Mouse (Mus musculus): ENCODE results near the gene Trappc1. TPM values are rescaled to one million over a fixed set of nuclear protein-coding genes. Genes with fewer than 3 reads are reported as not detected.

Gene Trappc1
- polyA plus RNA-seq, 1 experiment from 2014 or later = 171 TPM

DNA sequence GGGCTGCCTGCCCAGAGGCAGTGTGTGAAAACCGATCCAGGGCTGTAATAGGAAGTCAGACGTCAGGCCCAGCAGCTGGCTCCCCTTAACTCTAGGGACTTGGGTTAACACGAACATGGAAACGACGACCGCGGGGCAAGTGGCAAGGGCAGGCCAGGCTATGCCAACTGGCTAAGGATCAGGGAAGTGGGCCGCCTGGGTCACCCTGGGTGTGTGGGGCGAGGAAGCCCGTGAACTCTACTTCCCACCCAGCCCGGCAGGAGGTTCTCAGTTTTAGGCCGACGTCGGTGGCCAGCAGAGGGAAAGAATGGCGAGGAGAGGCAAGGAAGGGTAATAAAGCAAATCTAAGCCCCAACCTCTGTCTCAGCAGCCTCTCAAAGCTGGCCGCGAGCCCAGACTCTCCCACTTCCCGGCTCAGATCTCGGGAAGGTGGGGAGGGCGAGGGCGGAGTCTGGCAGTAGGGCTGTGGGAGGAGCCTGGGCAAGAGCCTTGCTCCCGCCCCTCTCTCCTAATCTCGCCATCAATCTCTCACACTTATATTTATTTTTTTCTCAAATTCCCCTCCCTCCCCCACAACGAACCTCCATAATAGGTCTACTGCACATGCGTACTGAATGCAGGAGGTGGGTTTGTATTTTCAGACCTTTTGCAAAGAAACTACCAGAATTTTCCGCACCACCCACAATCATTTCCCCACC is 42.5 kb downstream of the Trappc1 start:
- Histone ChIP-seq H3K4me1 (replicated peaks; ENCODE audit: insufficient read depth, low read length) (peaks cover 31% of the 10 kb centered on the region), H3K36me3 (ENCODE audit: insufficient read depth, low read length) (peaks cover 15% of the 10 kb centered on the region), H3K4me2 (ENCODE audit: low read length) (peak overlapping the region; percentile 89), H3K27me3 (ENCODE audit: insufficient read depth, low read length) (no peaks in the 10 kb centered on the region), H3K9ac (ENCODE audit: low read depth, low read length) (peak overlapping the region; percentile 61), H3K27ac (peak overlapping the region; percentile 100), H3K9me3 (replicated peaks; ENCODE audit: low read length) (no peaks in the 10 kb centered on the region), H3K4me3 (replicated peaks; ENCODE audit: low read depth, low read length) (peak overlapping the region; percentile 99)
- whole genome bisulfite sequencing = under 1% methylated on average over 26 of the region's 26 CpGs
- ATAC-seq (replicated peaks; ENCODE audit: low FRiP score, low read depth) (peak; percentile 72), DNase-seq (ENCODE audit: low spot score) (peak; percentile 100)
- TF ChIP-seq CTCF (IDR thresholded peaks at IDR 0.05; ENCODE audit: low read depth) = peak; percentile 20

DNA sequence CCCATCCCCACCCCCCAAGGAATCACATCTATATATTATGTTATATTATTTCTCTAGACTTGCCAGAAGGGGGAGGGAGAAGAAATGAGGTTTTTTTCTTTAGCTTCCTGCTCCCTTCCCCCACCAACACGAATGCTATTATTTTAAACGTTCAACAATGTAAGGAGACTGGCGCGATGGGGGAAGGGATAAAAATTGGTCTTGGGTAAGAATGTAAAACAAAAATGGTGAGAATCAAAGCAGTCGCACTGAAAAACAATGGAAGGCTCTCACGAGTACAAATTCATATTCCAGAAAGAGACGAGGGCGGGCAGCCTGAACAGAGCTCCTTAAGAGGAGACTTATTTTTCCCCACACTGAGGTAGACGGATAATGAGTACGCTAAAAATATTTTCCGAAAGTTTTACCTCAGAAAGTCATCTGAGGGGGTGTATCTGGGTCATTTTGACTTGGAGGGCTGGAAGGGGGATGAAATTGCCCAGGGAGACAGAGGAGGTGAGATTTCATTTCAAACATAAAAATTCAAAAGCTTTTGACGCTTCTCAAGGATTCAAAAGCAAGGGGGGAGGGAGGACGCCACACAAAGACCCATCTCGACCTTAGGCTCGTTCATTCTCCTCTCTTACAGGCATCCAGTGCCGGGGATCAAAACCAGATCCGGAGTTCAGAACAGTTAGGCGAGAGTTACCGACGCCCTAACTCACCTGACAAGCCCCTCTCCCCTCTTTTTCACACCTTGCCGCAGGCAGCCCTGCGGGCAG is 43.3 kb downstream of the Trappc1 start:
- Histone ChIP-seq H3K4me3 (replicated peaks; ENCODE audit: low read depth, low read length) (peak overlapping the region; percentile 99), H3K27ac (peak overlapping the region; percentile 100), H3K27me3 (ENCODE audit: insufficient read depth, low read length) (no peaks in the 10 kb centered on the region), H3K4me1 (replicated peaks; ENCODE audit: insufficient read depth, low read length) (peaks cover 38% of the 10 kb centered on the region), H3K4me2 (ENCODE audit: low read length) (peak overlapping the region; percentile 89), H3K36me3 (ENCODE audit: insufficient read depth, low read length) (peaks cover 8% of the 10 kb centered on the region; the same call in 1 of the 2 replicates), H3K9ac (ENCODE audit: low read depth, low read length) (peak overlapping the region; percentile 100), H3K9me3 (replicated peaks; ENCODE audit: low read length) (no peaks in the 10 kb centered on the region)
- WGBS = 1% methylated on average over 22 of the region's 22 CpGs
- DNase-seq (ENCODE audit: low spot score) = peak; percentile 57
- no peak for ATAC-seq (replicated peaks; ENCODE audit: low FRiP score, low read depth)
- peak; percentile 22; the same call in 1 of the 2 replicates for TF ChIP-seq CTCF (IDR thresholded peaks at IDR 0.05; ENCODE audit: low read depth)

DNA sequence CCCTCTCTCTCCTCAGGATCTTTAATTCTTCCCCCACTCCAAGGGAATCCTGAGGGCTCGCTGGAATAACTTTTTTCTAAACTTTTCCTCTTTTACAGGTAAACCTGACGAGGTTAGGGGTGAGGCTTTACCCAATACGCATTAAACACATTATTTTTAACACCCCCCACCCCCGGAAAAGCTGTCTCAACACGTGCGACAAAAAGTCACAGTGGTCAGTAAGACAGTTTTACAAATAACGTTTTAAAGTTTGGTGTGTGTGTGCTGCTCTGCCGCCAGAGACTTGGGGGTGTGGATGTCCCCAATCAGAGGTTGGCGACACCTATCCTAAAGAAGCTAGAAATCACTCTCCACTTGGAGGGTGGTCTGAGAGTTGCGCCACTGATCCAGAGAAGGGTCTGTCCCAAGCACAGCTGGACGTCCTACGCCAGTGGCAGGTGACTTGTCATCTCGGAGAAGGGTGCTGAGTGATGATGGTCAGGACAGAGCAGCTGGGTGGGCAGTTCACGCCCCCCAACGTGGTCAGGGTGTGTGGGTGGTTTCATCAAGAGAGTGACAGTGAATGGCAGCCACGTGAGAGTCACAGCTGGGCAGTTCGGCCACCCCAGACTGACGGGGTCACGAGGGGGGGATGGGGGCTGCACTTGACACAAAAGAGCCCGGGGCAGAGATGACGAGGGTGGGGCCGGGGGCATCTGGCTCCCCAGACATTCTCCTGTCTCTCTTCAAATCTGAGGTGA is 44.0 kb downstream of the Trappc1 start:
- WGBS = 1% methylated on average over 22 of the region's 22 CpGs
- H3K9me3 ChIP-seq (replicated peaks; ENCODE audit: low read length) = no peaks in the 10 kb centered on the region
- peaks cover 41% of the 10 kb centered on the region for H3K4me1 ChIP-seq (replicated peaks; ENCODE audit: insufficient read depth, low read length)
- ATAC-seq (replicated peaks; ENCODE audit: low FRiP score, low read depth) = peak; percentile 22
- H3K36me3 ChIP-seq (ENCODE audit: insufficient read depth, low read length) = peaks cover 2% of the 10 kb centered on the region; the same call in 1 of the 2 replicates
- H3K27me3 ChIP-seq (ENCODE audit: insufficient read depth, low read length) = no peaks in the 10 kb centered on the region
- H3K4me2 ChIP-seq (ENCODE audit: low read length) = peak overlapping the region; percentile 89
- peak; percentile 54 for DNase-seq (ENCODE audit: low spot score)
- H3K27ac ChIP-seq = peak overlapping the region; percentile 100
- peak overlapping the region; percentile 100 for H3K9ac ChIP-seq (ENCODE audit: low read depth, low read length)
- H3K4me3 ChIP-seq (replicated peaks; ENCODE audit: low read depth, low read length) = peak overlapping the region; percentile 99
- TF ChIP-seq CTCF (IDR thresholded peaks at IDR 0.05; ENCODE audit: low read depth) = no peak

DNA sequence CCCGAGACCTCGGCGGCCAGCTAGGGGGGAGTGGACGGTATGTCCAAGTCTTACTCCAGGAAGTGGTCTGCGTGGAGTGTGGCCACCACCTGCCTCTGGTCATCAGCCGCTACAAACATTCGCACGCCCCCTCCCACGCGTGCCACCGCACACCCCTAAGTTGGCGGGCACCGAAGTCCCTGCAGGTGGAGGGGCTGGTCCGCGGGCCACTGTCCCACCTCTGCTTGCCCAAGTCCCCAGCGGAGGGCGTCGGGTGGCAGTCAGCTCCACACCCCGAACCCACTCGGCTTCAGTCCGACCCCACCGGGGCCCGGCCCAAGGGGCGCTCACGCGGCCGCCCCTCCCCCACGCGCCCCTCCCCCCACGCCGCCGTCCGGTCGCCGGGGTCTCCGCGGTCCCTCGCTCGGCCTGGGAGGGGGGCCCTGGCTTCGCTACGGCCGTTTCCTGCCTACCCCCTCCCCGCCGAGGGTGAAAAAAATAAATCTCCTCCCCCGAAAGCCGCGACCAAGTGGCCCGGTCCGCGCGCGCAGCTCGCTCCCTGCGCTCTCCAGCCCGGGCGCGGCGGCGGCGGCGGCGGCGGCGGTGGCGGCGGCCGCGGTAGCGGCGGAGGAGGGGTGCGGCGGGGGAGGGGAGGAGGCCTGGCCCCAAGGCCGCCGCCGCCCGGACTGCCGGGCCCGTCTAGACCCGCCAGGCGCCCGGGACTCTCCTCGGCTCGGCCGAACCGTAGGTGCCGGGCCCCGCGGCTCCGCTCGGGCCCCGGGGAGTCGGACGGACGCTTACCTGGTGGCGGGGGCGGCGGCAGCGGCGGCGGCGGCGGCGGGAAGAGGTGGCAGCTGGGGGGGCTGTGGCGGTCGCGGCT is 44.8 kb downstream of the Trappc1 start:
- Histone ChIP-seq H3K36me3 (ENCODE audit: insufficient read depth, low read length) (peaks cover 6% of the 10 kb centered on the region; the same call in 1 of the 2 replicates), H3K27ac (peak overlapping the region; percentile 100), H3K9me3 (replicated peaks; ENCODE audit: low read length) (no peaks in the 10 kb centered on the region), H3K27me3 (ENCODE audit: insufficient read depth, low read length) (no peaks in the 10 kb centered on the region), H3K9ac (ENCODE audit: low read depth, low read length) (peak overlapping the region; percentile 100), H3K4me1 (replicated peaks; ENCODE audit: insufficient read depth, low read length) (peaks cover 41% of the 10 kb centered on the region), H3K4me3 (replicated peaks; ENCODE audit: low read depth, low read length) (peak overlapping the region; percentile 99), H3K4me2 (ENCODE audit: low read length) (peak overlapping the region; percentile 89)
- peak; percentile 70 for DNase-seq (ENCODE audit: low spot score)
- no peak for TF ChIP-seq CTCF (IDR thresholded peaks at IDR 0.05; ENCODE audit: low read depth)
- WGBS = under 1% methylated on average over 75 of the region's 106 CpGs
- peak; percentile 18; the same call in 1 of the 2 replicates for ATAC-seq (replicated peaks; ENCODE audit: low FRiP score, low read depth)

DNA sequence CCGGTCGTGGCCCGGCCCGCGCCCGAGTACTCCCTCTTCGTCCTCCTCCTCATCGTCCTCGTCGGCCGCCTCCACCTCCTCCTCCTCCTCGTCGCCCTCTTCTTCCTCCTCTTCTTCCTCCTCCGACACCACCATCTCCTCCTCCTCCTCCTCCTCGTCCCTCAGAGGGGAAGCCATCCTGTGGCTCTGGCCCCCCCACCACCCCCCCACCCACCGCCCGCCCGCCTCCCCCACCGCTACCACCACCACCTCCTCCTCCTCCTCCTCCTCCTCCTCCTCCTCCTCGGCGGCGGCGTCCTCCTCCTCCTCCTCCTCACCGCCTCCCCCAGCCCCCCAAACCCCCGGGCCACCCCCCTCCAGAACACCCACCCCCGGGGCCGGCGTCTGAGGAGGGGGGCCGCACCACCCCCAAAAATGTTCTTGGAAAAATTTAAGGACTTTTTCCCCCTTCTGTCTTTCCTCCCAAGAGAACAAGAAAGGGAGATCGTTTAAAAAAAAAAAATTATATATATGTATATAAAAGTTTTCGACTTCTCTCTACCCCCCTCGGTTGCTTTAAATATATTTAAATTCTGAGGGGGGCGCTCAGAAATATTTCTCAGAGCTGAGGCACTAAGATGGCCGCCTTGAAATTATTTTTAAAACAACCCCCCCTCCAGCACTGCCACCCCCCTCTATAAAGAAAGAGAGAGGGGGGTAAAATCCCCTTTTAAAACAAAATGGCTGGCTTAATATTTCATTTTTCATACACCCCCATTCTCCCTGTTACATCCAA is 45.6 kb downstream of the Trappc1 start, which contains the start of gene Chd3:
Gene Chd3, minus strand, starts transcription at position 192 of the 775 bp plus-strand sequence.
- H3K4me1 ChIP-seq (replicated peaks; ENCODE audit: insufficient read depth, low read length) = peaks cover 33% of the 10 kb centered on the region
- H3K9ac ChIP-seq (ENCODE audit: low read depth, low read length) = peak within 1 kb of the TSS; percentile 100
- peak within 1 kb of the TSS; percentile 100 for H3K27ac ChIP-seq
- under 1% methylated on average over 17 of the region's 34 CpGs for WGBS
- H3K27me3 ChIP-seq (ENCODE audit: insufficient read depth, low read length) = no peaks in the 10 kb centered on the region
- peaks cover 9% of the 10 kb centered on the region; the same call in 1 of the 2 replicates for H3K36me3 ChIP-seq (ENCODE audit: insufficient read depth, low read length)
- no peaks in the 10 kb centered on the region for H3K9me3 ChIP-seq (replicated peaks; ENCODE audit: low read length)
- TF ChIP-seq CTCF (IDR thresholded peaks at IDR 0.05; ENCODE audit: low read depth) = no peak
- DNase-seq (ENCODE audit: low spot score) = peak; percentile 67
- H3K4me3 ChIP-seq (replicated peaks; ENCODE audit: low read depth, low read length) = peak within 1 kb of the TSS; percentile 99
- H3K4me2 ChIP-seq (ENCODE audit: low read length) = peak within 1 kb of the TSS; percentile 89
- ATAC-seq (replicated peaks; ENCODE audit: low FRiP score, low read depth) = no peak

Data from kidney, postnatal 0 days (tissue).